Mouse (Mus musculus) small intestine, adult 10 weeks (tissue): ENCODE measurements around the gene Pcyt2. TPM values are rescaled to one million over a fixed set of nuclear protein-coding genes. Genes with fewer than 3 reads are reported as not detected.

Experiments
- polyA plus RNA-seq: library from polyadenylated mRNA; stranded (reverse); fragments of 350-450 nt; fragmentation: Illumina TruSeq; extraction: RNeasy Lipid Tissue Mini Kit (QIAGEN cat#74804); gene quantifications from one replicate; pipeline ENCODE4 v1.2.3, GENCODE M21; 2014; ENCODE audit warnings: low replicate concordance

Gene Pcyt2
- polyA plus RNA-seq: 28.6 TPM

GRCm38 (mm10) chr11:120617519-120618112 is at the start of gene Pcyt2:
Gene Pcyt2, minus strand, starts transcription at chr11:120617936.

DNA sequence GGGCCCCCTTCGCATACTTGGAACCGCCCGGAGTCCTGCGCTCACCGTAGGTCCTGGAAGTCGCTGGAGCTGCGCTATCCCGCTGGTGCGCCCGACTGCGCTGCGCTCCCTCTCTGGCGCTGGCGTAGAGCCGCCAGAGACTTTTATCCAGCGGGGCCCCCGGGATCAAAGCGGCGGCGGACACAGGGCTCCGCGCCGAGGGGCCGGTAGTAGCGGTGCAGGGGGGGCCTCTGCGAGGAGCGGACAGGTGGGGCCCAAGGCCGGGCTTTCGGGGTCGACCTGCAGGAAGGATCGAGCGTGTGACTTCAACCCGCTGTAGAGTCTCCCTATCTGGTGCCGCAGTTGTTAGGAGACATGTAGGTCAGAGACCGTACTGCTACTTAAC is 43.3 kb upstream of the Pcyt2 start, which contains the start of gene Notum:
Gene Notum (minus strand): TSS at position 100 of the 385 bp plus-strand sequence.

DNA sequence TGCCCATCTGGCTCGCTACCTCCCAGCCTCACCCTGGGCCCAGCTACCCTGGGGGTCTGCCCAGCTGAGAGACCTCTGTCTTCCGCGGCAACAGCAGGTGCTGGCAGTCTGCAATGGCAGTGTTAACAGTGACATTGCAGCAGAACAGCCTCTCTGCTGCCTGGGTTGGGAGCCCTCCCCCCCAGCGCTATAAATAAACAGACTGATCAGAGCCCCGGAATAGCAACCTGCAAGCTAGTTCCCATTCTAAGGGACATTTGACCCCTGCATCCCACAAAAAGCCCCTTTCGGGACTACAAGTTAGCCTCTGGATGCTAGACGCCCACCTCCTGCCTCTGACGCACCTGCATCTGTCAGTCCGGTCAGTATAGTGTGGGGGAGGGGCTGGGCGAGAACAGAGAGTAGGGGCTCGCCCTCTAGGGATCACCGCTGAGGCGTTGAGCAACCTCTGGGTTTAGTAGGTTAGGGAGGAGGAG is 30.3 kb upstream of the Pcyt2 start, which contains the start of gene Myadml2:
Gene Myadml2 (minus strand): TSS at position 158 of the 476 bp plus-strand sequence.

GRCm38 (mm10) chr11:120643601-120643987 is 25.9 kb upstream of the Pcyt2 start, which contains the start of gene Pycr1:
Gene Pycr1, minus strand, starts transcription at chr11:120643769.

GRCm38 (mm10) chr11:120633520-120634343 is 16.0 kb upstream of the Pcyt2 start, which contains the start of gene Mafg:
Gene Mafg, minus strand, starts transcription at chr11:120633600.

DNA sequence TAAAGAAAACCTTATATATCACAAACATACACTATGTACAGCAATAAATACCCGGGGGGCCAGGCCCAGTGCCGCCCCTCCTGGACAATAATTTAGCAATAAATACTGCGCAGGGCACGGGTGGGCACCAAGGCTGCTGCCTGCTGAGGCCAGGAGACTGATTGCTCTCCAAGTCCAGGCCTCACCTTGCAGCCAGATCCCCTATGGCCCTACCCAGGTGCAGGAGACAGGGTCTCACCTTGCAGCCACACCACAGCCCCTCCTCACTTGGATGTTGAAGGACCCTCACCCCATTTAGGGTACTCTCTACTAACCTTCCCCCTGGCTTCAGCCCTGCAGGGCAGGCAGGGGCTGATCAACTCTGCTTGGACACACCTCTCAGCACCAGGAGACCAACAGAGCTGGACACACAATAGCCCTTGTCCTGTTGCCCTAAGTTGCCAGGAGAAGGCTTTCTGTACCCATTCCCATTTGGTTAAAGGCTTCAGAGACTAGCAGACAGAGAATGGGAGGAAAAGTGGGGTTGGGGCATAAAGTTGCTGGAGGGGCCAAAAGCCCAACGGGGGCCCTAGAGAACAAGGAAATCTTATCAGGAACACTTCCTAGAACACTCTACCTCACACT is 7.5 kb upstream of the Pcyt2 start, which contains the start of gene Sirt7:
Gene Sirt7 (minus strand): TSS at position 89 of the 624 bp plus-strand sequence.

GRCm38 (mm10) chr11:120608241-120609034 is 9.3 kb downstream of the Pcyt2 start, which contains the start of gene Npb:
Gene Npb, plus strand, starts transcription at chr11:120608477.

DNA sequence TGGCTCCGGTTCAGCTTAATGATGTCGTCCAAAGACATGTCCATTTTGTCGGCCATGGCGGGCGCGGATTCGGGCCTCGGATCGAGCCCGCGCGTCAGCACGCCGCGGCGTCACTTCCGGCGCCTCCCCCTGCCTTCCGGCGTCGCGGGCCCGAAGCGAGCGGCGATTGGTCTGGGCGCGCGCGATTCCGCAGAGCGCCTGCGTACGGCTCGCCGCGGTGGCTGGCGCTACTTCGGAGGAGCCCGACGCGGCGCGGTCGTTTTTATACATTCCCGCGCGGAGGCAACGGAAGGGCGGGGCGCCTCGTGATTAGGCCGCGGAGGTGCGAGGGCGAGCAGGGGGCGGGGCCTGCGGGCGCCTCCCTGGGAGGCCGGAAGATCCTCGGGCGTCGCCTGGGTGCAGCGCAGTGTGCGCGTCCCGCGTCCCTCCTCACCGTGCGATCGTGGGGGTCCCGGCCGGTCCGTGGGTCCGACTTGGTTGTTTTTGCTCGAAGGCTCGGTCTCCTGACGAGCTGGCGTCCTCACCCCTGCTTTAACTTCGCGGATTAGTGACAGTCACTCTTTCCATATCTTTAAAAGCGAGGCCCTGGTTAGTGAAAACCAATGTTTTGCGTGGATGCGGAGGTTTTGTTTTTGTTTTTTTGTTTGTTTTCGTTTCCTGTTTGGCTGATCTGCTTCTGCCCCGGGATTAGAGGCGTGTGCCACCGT is 19.3 kb downstream of the Pcyt2 start, which contains the start of the genes Alyref and Anapc11:
Gene Alyref (minus strand): TSS at position 83 of the 707 bp plus-strand sequence.
Gene Anapc11 (plus strand): TSS at position 139 of the 707 bp plus-strand sequence.

DNA sequence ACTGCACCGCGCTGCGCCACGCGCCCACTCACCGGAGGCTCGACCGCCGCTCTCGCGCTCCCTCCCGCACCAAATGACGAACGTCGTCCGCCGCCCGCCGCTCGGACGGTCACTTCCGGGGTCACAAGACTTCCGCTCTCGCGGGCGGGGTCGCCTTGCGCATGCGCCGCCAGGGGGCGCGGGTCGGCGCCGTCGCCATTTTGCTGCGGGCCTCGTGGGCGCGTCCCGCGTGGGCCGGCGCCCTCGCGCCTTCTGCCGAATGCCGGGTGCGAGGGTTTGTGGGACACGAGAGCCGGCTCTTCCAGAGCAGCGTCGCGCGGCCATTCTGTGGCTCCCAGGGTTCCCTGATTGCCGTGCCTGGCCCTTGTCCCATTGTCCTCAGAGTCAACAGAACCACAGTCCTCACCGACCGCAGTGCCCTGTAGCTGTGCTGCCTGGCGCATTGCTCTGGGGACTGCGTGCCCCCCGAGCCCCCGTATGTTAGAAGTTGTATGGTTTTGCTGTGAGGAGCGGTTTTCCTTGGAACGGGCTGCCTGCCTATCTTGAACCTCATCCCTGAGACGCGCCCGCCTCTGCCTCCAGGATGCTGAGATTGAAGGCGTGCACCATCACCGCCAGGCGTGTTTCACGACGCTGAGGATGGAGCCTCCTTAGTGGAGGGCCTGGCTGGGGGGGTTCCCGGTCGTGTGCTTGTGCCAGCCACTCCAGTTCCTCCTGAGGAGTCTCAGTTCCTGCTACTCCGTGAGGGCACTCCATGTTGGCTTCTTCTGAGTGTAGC is 36.1 kb downstream of the Pcyt2 start, which contains the start of gene Arhgdia:
Gene Arhgdia (minus strand): TSS at position 135 of the 778 bp plus-strand sequence.

GRCm38 (mm10) chr11:120572752-120573584 is 44.8 kb downstream of the Pcyt2 start, which contains the start of gene P4hb:
Gene P4hb, minus strand, starts transcription at chr11:120573253.

Other genes with a start within 250 kb of the Pcyt2 start
- 0.19 TPM for gene Faap100, start 239.2 kb downstream of the Pcyt2 start, polyA plus RNA-seq
- gene Nploc4, start 180.2 kb downstream of the Pcyt2 start, polyA plus RNA-seq: 10.0 TPM
- not detected for gene Tspan10, start 175.3 kb downstream of the Pcyt2 start, polyA plus RNA-seq
- gene Pde6g, start 164.4 kb downstream of the Pcyt2 start, polyA plus RNA-seq: not detected
- gene Oxld1, start 159.9 kb downstream of the Pcyt2 start, polyA plus RNA-seq: not detected
- gene Ccdc137, start 159.8 kb downstream of the Pcyt2 start, polyA plus RNA-seq: 6.7 TPM
- 5.3 TPM for gene Arl16, start 150.3 kb downstream of the Pcyt2 start, polyA plus RNA-seq
- 1.6 TPM for gene Mrpl12, start 133.3 kb downstream of the Pcyt2 start, polyA plus RNA-seq
- gene Slc25a10, start 126.1 kb downstream of the Pcyt2 start, polyA plus RNA-seq: 1.6 TPM
- not detected for gene Gcgr, start 87.2 kb downstream of the Pcyt2 start, polyA plus RNA-seq
- gene Mcrip1, start 68.2 kb downstream of the Pcyt2 start, polyA plus RNA-seq: not detected
- gene Ppp1r27, start 66.8 kb downstream of the Pcyt2 start, polyA plus RNA-seq: not detected
- 728 TPM for gene P4hb, start 44.7 kb downstream of the Pcyt2 start, polyA plus RNA-seq
- 24.2 TPM for gene Arhgdia, start 36.3 kb downstream of the Pcyt2 start, polyA plus RNA-seq
- 18.5 TPM for gene Alyref, start 19.6 kb downstream of the Pcyt2 start, polyA plus RNA-seq
- 8.2 TPM for gene Anapc11, start 19.5 kb downstream of the Pcyt2 start, polyA plus RNA-seq
- gene Npb, start 9.5 kb downstream of the Pcyt2 start, polyA plus RNA-seq: not detected
- 9.2 TPM for gene Sirt7, start 7.3 kb upstream of the Pcyt2 start, polyA plus RNA-seq
- 10.0 TPM for gene Mafg, start 15.7 kb upstream of the Pcyt2 start, polyA plus RNA-seq
- gene Pycr1, start 25.8 kb upstream of the Pcyt2 start, polyA plus RNA-seq: 1.4 TPM
- gene Myadml2, start 30.2 kb upstream of the Pcyt2 start, polyA plus RNA-seq: not detected
- not detected for gene Notum, start 43.2 kb upstream of the Pcyt2 start, polyA plus RNA-seq
- 3.6 TPM for gene Aspscr1, start 55.0 kb upstream of the Pcyt2 start, polyA plus RNA-seq
- not detected for gene Cenpx, start 95.8 kb upstream of the Pcyt2 start, polyA plus RNA-seq
- gene Lrrc45, start 96.0 kb upstream of the Pcyt2 start, polyA plus RNA-seq: 0.33 TPM
- not detected for gene Rac3, start 103.5 kb upstream of the Pcyt2 start, polyA plus RNA-seq
- gene Dcxr, start 109.3 kb upstream of the Pcyt2 start, polyA plus RNA-seq: not detected
- not detected for gene Cbr2, start 114.2 kb upstream of the Pcyt2 start, polyA plus RNA-seq
- gene Hmga1b, start 144.9 kb upstream of the Pcyt2 start, polyA plus RNA-seq: not detected
- not detected for gene Rfng, start 166.3 kb upstream of the Pcyt2 start, polyA plus RNA-seq
- gene Gps1, start 166.3 kb upstream of the Pcyt2 start, polyA plus RNA-seq: 4.1 TPM
- gene Dus1l, start 178.5 kb upstream of the Pcyt2 start, polyA plus RNA-seq: 2.2 TPM
- 1.3 TPM for gene Fasn, start 206.6 kb upstream of the Pcyt2 start, polyA plus RNA-seq